Mouse (Mus musculus) liver, postnatal 0 days (tissue): ENCODE measurements at regions not wholly inside any gene's neighbourhood (a gene's known extent, or its start where the extent isn't known, plus 50 kb on each side); places are given as distances from the start of the nearest gene placed in this dataset.

Experiments
- CTCF ChIP-seq: sonication (generic); IDR thresholded peaks from 2 replicates; pipeline ENCODE4 v1.5.1; 2016; ENCODE audit warnings: antibody characterized with exemption, low read depth
- EP300 ChIP-seq: IDR thresholded peaks from 2 replicates; pipeline ENCODE4 v1.6.1; 2016; ENCODE audit warnings: antibody characterized with exemption, low read depth, mild to moderate bottlenecking

DNA sequence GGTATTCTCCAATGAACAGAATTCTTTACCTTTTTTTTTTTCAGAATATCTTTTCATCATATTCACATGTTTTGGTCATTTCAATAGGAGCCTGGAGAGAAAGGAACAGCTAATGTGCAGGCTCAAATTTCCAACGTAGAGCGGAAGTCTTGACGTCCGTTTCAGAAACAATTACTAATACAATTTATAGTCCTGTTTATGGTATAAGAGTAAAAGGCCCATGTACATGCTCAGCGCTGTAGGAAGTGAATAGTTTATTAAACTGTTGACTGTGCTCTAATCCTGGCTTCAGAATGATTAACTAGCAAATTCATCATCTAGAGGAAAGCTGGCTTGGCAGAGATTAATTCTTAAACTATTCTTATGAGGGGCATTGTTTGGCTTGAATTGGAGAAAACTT is 142.1 kb downstream of the Pik3r1 start:
- no peak for TF ChIP-seq CTCF
- no peak for TF ChIP-seq EP300
